Mouse (Mus musculus): ENCODE results near the gene Gm14440. TPM values are rescaled to one million over a fixed set of nuclear protein-coding genes. Genes with fewer than 3 reads are reported as not detected.
"Not testable (repeated sequence)": the region's sequence is repeated elsewhere in the genome, so short reads cannot be mapped to it uniquely, and the experiment has no call there.

The Gm14440 gene
- polyA plus RNA-seq (2016; fragmentation: Nextera tagmentation; extraction: Ambion mirVana), result 5.5 and 6.8 TPM in 2 replicates

DNA sequence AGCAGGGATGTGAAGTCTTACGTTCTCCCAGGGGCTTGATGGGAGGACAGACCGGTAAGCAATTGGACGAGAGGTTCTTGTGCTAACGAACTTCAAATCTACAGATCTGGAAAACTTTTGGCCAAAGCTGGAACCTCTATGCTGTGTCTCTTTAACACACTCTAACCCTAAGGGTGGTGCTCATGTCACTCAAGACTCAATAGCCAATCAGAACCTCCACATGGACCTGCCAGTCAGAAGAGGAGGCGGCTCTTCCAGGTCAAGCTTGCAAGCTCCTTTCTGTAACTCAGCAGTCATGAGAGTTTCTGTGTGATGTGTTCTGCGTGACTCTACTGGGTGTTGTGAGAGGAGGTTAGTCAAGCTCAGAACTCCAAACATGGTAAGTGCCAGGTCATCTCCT lies at the start of gene Gm14440:
Gm14440 (plus strand) TSS at position 301 of the 400 bp plus-strand sequence.
- not testable (repeated sequence) for DNase-seq (ENCODE audit: low spot score); H3K9me3 ChIP-seq; H3K36me3 ChIP-seq (replicated peaks); H3K4me3 ChIP-seq; H3K27me3 ChIP-seq (replicated peaks; ENCODE audit: low read depth, poor library complexity, severe bottlenecking); H3K27ac ChIP-seq (replicated peaks); H3K4me1 ChIP-seq
- no CpG with 5 or more reads among the region's 6 CpGs for WGBS

Other genes starting within 250 kb of the Gm14440 start
- gene Gm14393, start 207.3 kb upstream of the Gm14440 start, polyA plus RNA-seq (2016; fragmentation: Nextera tagmentation; extraction: Ambion mirVana), result 0.81 TPM in 1 of 2 replicates, not detected in the other
- gene Gm14399, start 133.1 kb upstream of the Gm14440 start, polyA plus RNA-seq (2016; fragmentation: Nextera tagmentation; extraction: Ambion mirVana), result 7.0 and 7.1 TPM in 2 replicates
- 0.67 and 0.84 TPM in 2 replicates for gene Gm14443, start 99.3 kb upstream of the Gm14440 start, polyA plus RNA-seq (2016; fragmentation: Nextera tagmentation; extraction: Ambion mirVana)
- gene Gm14391, start 68.2 kb upstream of the Gm14440 start, polyA plus RNA-seq (2016; fragmentation: Nextera tagmentation; extraction: Ambion mirVana), result 7.1 and 11.5 TPM in 2 replicates
- 22.0 and 23.5 TPM in 2 replicates for gene Gm4631, start 63.1 kb downstream of the Gm14440 start, polyA plus RNA-seq (2016; fragmentation: Nextera tagmentation; extraction: Ambion mirVana)
- gene Zfp968, start 97.3 kb downstream of the Gm14440 start, polyA plus RNA-seq (2016; fragmentation: Nextera tagmentation; extraction: Ambion mirVana), result 5.2 and 7.0 TPM in 2 replicates
- gene Gm4724, start 160.7 kb downstream of the Gm14440 start, polyA plus RNA-seq (2016; fragmentation: Nextera tagmentation; extraction: Ambion mirVana), result 11.1 and 15.7 TPM in 2 replicates
- 1.6 and 6.9 TPM in 2 replicates for gene Zfp965, start 194.9 kb downstream of the Gm14440 start, polyA plus RNA-seq (2016; fragmentation: Nextera tagmentation; extraction: Ambion mirVana)

Data from embryonic facial prominence, embryonic 10.5 days (tissue).